Mouse (Mus musculus): ENCODE measurements around the gene Ubr4.

The Ubr4 gene

DNA sequence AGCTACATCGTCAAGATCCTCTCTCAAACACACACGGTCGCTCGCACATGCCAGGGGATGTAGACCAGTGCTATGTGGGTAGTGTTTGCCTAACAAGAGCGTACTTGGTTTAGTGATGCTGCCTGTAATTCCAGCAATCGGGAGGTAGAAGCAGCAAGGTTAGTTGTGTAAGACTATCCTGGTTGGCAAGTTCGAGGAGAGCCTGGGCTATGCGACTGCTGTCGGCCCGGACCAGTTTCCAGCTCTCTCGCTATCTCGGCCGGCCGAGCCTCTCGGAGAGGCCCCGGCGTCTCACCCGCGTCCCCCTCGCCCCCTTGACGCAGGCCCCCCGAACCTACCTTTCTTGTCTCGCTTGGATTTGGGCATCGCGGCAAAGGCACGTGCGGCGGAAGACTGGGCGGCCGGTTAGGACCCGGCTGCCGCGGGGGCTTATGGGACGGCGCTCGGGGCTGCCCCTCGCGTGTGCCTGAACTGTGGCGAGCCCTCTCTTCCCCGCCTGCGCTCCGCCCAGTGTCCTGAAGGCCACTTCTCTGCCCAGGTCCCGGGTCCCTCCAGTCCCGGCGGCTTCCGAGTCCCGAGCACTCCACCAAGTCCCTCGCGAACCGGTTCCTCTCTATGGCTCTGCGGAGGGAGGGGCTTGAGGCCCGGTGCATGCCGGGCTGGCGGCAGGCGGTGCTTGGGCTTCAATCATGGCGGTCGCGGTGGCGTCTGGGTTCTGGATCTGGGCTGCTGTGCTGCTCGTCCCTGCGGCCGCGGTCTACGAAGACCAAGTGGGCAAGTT is at the start of gene Ubr4, which contains the start of the genes Mrto4 and Emc1:
Ubr4 (plus strand) TSS at position 679 of the 781 bp plus-strand sequence.
Mrto4 (minus strand) TSS at position 646 of the 781 bp plus-strand sequence.
Emc1 (plus strand) TSS at position 657 of the 781 bp plus-strand sequence.
- DNase-seq (ENCODE audit: low read depth), result peak; percentile 58

GRCm38 (mm10) chr4:139305521-139305920 is 46.9 kb upstream of the Ubr4 start:
- DNase-seq (ENCODE audit: low read depth), result no peak

DNA sequence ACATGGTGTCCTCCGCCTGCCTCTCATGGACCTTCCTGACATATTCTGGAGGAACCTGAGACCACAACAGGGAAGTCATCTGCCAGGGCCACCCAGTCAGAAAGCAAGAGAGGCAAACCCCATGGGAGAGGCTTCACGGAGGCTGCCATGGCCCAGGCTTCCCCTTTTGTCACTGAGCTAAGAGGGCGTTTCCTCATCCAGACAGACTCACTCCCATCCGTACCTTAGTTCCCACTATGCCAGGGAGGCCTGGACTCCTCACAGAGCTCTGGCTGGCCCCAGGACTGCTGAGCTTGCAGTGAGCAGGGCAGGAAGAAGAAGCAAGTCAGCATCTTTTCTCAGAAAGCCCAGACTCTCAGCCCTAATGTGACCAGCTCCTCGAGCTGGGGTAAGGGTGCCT is 44.5 kb upstream of the Ubr4 start:
- no peak for DNase-seq (ENCODE audit: low read depth)

- no peak for DNase-seq (ENCODE audit: low read depth)
Measured at GRCm38 (mm10) chr4:139309651-139310050, 42.8 kb upstream of the Ubr4 start.

DNA sequence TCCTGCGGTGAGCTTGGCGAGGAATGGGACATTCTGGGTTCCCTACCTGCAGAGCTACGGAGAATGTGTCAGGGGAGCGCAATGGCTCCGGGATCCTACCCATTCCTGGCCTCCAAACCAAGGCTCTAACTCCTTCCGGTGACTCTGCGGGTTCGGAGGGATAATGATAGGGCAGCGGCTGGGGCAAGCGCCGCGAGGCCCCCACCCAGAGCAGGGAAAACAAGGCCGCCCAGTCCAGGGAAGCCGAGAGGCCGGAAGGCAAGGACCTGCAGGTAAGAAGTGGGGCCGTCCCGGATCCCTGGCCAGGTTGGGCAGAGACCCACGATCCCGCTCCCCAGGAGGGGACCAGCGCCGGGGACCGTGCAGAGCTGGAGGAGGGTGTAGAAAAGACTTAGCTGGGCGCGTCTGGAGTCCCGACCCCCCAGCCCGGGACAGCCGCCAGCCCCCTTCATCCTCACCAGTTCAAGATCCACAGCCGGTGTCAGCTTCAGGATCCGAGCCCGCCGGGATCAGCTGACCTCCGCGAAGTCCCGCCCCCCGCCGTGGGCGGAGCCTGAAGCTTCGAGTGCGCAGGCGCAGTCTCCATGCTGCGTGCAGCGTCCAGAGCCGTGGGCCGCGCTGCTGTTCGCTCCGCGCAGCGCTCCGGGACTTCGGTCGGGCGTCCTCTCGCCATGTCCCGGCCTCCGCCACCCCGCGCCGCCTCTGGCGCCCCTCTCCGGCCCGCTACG is 42.1 kb upstream of the Ubr4 start, which contains the start of the genes Pqlc2 and Akr7a5:
Pqlc2 (minus strand) TSS at position 538 of the 728 bp plus-strand sequence.
Akr7a5 (plus strand) TSS at position 574 of the 728 bp plus-strand sequence.
- DNase-seq (ENCODE audit: low read depth), result peak; percentile 85

DNA sequence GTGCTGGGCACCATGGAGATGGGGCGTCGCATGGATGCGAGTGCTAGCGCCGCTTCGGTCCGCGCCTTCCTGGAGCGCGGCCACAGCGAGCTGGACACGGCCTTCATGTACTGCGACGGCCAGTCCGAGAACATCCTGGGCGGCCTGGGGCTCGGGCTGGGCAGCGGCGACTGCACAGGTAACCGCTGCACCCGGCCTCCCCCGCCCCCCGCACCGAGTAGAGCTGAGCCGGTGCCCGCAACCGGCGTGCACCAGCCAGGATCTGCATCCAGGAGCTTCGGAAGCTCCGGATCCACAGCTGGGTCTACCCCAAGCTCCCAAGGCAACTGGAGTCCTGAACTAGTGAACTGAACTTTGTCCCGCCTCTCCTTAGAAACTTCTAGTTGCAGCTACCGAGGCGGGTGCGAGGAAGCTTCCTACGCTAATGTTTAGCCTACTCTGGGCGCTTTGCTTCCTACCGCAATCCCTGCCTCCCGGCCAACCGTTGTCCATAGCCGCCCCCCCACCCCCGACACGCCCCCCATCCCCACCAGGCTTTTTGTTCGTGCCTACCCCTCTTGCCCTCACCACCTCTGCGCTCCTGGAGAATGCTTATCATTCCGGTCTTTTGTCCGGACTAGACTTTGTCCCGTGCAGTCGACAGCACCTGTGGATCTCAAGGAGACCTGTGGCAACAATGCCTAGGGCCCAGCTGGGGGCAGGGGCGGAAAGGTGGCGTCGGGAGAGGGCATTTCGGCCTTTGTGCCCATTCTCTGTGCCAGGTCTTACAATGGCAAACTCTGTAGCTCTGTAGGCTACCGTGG is 41.3 kb upstream of the Ubr4 start:
- DNase-seq (ENCODE audit: low read depth), result no peak

DNA sequence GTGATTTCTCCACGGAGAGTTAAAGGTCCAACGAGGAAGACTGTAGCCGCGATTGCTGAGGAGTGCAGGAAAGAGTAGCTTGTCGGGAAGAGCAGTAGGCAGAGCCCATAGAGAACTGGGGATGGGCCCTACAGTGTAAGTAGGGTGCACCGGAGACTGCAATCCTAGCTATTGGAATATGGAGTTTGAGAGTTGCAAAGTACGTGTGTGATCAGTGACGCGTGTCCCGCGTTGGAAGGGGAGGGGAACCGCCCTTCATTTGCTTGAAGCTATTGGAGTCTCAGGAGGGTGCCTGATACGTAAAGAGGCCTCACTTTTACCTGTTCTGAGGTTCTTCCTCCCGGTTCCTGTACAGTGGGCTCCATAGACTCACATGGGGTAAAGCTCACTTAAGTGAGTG is 40.7 kb upstream of the Ubr4 start:
- DNase-seq (ENCODE audit: low read depth), result no peak

DNA sequence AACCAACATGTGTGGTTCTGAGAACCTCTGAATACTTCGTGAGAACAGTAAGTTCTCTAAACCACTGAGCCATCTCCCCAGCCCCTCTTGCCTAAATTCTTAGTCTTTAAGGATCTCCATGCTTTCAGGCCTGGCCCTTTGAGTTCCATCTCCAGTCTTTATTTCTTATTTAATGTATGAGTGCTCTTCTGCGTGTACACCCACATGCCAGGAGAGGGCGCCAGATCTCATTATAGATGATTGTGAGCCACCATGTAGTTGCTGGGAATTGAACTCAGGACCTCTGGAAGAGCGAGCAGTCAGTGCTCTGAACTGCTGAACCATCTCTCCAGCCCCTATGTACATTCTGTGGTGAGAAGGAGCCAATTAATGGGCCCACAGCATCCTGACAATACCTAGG is 39.8 kb upstream of the Ubr4 start:
- no peak for DNase-seq (ENCODE audit: low read depth)

DNA sequence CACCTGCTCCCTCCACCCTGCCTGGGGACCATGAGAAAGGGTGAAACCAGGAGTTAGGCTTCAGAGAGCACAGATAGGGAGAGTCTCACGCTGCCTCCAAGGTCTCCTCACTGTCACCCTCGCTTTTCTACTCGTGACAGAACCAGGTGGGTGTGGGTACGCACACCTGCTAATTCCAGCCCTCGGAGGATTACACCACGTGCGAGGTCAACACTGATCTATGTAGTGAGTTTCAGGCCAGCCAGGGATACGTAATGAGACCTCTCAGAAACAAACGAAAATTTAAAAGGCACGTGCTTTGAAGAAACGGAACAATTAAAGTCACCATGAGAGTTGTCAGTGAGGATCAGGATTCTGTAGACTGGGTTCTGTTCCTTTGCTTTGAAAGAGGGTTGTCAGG is 34.0 kb upstream of the Ubr4 start:
- DNase-seq (ENCODE audit: low read depth), result no peak

DNA sequence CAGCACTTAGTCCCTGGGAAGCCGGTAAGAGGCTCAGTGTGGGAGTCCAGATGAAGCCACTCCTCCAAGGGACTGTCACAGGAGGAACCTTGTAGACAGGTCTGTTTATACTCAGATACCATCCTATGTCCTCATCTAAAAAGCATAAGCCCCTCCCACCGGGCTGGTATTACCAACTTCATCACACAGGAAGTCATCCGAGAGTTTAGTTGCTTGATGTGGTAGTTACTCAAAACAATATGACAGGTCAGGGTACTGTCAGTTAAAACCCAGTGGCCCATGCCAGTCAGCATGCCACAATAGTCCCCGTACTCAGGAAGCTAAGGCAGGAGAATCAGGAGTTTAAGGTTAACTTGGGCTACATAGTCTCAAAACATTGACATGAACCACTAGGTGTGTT is 32.7 kb upstream of the Ubr4 start:
- no peak for DNase-seq (ENCODE audit: low read depth)

GRCm38 (mm10) chr4:139330605-139331004 is 21.8 kb upstream of the Ubr4 start:
- peak; percentile 97 for DNase-seq (ENCODE audit: low read depth)

- DNase-seq (ENCODE audit: low read depth), result no peak
Measured at GRCm38 (mm10) chr4:139334631-139335295, 17.6 kb upstream of the Ubr4 start.

- no peak for DNase-seq (ENCODE audit: low read depth)
Measured at GRCm38 (mm10) chr4:139335507-139335906, 16.9 kb upstream of the Ubr4 start.

DNA sequence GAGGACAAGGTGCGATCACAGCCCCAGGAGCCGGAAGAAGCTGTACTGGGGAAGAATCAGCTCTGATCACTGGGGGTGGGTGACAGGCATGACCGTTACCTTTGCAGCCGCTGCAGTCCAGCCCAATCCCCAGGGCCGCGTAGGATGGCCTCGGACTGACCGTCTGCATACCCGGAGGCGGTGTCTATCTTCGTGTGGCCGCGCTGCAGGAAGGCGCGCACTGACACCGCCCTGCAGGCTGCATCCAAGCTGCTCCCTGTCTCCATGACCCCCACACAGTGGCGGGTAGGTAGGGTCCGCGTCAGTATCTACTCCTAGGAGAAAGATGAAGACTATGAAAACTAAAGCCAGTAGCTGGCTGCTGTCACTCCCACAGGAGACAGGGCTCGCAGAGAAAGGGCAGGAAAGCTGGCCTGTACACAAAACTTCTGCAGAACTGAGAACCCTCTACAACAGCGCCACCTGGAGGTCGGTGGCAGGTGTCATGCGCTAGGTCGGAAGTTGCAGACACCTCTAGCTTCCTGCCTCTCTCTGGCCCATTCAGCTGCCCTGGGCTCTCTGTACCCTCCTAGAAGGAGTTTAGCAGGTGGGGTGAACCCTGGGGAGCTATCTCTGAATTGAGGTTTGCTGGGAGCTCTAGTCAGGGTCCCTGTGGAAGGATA is 15.5 kb upstream of the Ubr4 start:
- peak; percentile 93 for DNase-seq (ENCODE audit: low read depth)

- no peak for DNase-seq (ENCODE audit: low read depth)
Measured at GRCm38 (mm10) chr4:139338145-139338544, 14.3 kb upstream of the Ubr4 start.

- DNase-seq (ENCODE audit: low read depth), result no peak
Measured at GRCm38 (mm10) chr4:139340835-139341234, 11.6 kb upstream of the Ubr4 start.

GRCm38 (mm10) chr4:139341556-139342233 is 10.7 kb upstream of the Ubr4 start:
- DNase-seq (ENCODE audit: low read depth), result no peak

DNA sequence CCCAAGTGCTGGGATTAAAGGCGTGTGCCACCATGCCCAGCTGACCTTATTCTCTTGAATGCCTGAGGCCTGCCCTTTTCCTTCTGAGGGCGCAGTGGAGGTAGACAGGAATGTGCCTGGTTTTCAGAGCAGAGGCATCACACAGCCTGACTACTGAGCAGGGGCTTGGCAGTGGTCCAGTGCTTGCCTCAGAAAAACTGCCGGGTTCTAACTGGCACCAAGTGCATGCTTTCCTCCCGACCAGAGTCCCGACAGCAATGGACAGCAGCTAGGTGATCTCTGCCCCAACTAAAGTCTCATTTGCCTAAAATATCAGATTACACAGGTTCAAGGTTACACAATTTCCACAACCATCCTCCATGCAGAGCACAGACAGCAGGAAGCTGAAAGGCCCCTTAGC is 8.7 kb upstream of the Ubr4 start:
- DNase-seq (ENCODE audit: low read depth), result no peak

DNA sequence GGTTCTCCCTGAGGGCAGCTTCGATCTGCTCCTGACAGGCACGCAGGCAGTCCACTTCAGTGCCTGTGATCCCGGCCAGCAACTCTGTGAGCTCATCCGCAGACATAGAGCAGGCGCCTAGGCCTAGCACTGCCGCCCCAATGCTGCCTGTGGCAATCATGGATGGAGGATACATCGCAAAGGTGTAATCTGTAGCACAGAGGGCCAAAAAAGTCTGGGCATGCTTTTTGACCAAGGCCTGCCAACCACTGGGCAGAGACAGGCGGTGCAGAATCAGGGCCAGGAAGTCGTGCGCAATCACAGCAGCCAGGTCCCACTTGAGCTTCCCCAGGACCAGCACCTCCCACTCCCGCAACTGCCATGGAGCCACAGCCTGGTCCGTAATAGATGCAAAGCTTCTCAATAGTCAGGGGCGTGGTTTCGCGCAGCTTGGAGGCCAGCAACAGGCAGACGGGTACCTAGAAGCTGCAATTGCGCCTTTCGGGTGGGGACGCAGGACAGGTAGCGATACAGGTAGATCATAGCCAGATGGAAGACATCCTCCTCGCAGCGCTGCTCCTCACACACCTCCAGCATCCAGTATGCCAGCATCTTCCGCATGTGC is 6.9 kb upstream of the Ubr4 start:
- DNase-seq (ENCODE audit: low read depth), result no peak

DNA sequence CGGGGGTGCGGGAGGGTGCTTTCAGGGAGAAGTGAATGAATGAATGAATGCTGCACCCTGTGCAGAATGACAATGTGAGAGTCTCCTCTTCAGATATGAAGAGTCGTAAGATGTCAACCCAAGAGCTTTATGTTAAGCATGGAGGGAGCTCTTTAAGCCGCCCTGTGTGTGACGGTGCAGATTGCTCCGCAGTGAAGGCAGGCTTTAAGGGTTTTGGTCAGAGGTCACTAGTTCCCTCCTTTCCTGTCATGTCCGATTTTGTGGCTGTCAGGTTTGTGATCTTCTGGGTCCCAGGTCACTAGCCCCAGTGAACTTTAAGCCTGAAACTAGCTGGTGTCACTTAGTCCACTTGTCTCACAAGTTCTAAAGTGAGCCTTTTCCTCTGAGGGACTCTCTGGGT is 423 bp downstream of the Ubr4 start:
- no peak for DNase-seq (ENCODE audit: low read depth)
